ENCODE assay signal across 8 mouse cellular contexts in the genomic region with DNA sequence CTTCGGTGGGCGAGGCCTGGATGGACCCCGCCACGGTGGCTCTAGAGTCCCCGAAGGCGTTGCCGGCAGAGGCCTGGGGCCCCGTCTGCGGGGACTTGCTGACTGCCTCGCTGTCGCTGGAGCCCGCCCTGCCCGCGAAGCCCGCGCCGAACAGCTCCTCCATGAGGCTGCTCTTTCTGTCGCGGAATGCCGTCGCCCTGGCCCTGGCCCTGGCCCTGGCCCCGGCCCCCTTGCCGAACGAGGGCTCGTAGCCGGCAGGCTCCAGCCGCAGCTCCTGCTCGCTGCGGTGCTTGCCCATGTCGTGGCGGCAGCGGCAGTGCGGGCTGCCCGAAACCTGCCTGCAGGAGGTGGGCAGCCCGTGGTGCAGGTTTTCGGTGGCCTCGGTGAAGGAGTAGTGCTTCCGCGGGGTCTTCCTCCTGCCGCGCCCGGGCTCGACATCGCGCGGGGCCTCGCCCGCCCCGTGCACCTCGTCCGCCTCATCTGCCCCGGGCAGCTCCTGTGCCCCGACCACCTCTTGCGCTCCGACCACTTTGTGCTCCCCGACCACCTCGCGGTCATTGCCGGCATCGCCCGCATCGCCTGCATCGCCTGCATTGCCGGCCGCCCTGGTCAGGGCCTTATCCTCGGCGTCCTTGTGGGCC. TPM values are rescaled to one million over a fixed set of nuclear protein-coding genes. Genes with fewer than 3 reads are reported as not detected.
DNase-seq lines count a peak whose midpoint lies in the region; ATAC-seq and TF ChIP-seq lines count a peak whose summit lies in the region.

No protein-coding gene starts in this region.

- no peaks in the 10 kb centered on the region for H3K36me3 ChIP-seq in liver, adult 2 months (ENCODE audit: control insufficient read depth, insufficient read depth, low read length)
- H3K36me3 ChIP-seq in midbrain, embryonic 16.5 days (ENCODE audit: control insufficient read depth, insufficient read depth, low read length), result peaks cover 10% of the 10 kb centered on the region; the same call in 1 of the 2 replicates
- peaks cover 4% of the 10 kb centered on the region; the same call in 1 of the 2 replicates for H3K36me3 ChIP-seq in stomach, embryonic 14.5 days (ENCODE audit: control insufficient read depth, insufficient read depth, low read length)

- peak overlapping the region; percentile 77 for H3K9ac ChIP-seq in liver, adult 2 months (ENCODE audit: low read depth, low read length)
- peak overlapping the region; percentile 90 for H3K9ac ChIP-seq in midbrain, embryonic 16.5 days (ENCODE audit: low read depth, low read length)
- peak overlapping the region; percentile 89 for H3K9ac ChIP-seq in stomach, embryonic 14.5 days (replicated peaks; ENCODE audit: low read depth, low read length)

- TF ChIP-seq POLR2A in cortical plate, adult 2 months (IDR thresholded peaks at IDR 0.05; ENCODE audit: extremely low read depth, insufficient read depth, low read length), result no peak
- TF ChIP-seq POLR2A in liver, adult 2 months (IDR thresholded peaks at IDR 0.05; ENCODE audit: extremely low read depth, insufficient read depth, low read length), result no peak

- no peaks in the 10 kb centered on the region for H3K79me2 ChIP-seq in liver, adult 2 months (ENCODE audit: control insufficient read depth, insufficient read depth, low read length)

- peak; percentile 35 for DNase-seq in layer of hippocampus, adult 11-12 months (ENCODE audit: low spot score)
- DNase-seq in layer of hippocampus, adult 9-10 months (ENCODE audit: low spot score), result no peak
- peak; percentile 69 to 79 for DNase-seq in gastrocnemius, postnatal 4 days (ENCODE audit: low spot score in 2 of 2)
- no peak for DNase-seq in liver, adult 2 months (ENCODE audit: extremely low read depth, low read depth, low spot score)

- 5% methylated on average over 67 of the region's 67 CpGs for WGBS in liver, adult 2 months
- WGBS in midbrain, embryonic 16.5 days, result under 1% methylated on average over 65 of the region's 67 CpGs
- WGBS in stomach, embryonic 14.5 days, result under 1% methylated on average over 63 of the region's 67 CpGs

- H3K4me1 ChIP-seq in cortical plate, adult 2 months (ENCODE audit: control insufficient read depth, insufficient read depth, low read length), result peaks cover 5% of the 10 kb centered on the region
- H3K4me1 ChIP-seq in liver, adult 2 months (ENCODE audit: control insufficient read depth, insufficient read depth, low read length), result no peaks in the 10 kb centered on the region
- H3K4me1 ChIP-seq in midbrain, embryonic 16.5 days (ENCODE audit: control insufficient read depth, insufficient read depth, low read length), result peaks cover 10% of the 10 kb centered on the region
- H3K4me1 ChIP-seq in stomach, embryonic 14.5 days (ENCODE audit: control insufficient read depth, insufficient read depth, low read length), result peaks cover 9% of the 10 kb centered on the region; the same call in 1 of the 2 replicates

- H3K27ac ChIP-seq in cortical plate, adult 2 months (ENCODE audit: insufficient read depth, low read length), result 0 out of 2 replicates have a peak overlapping the region, but pooled peaks have one; percentile 16
- no peak overlapping the region for H3K27ac ChIP-seq in liver, adult 2 months (replicated peaks; ENCODE audit: insufficient read depth, low read depth, low read length)
- H3K27ac ChIP-seq in midbrain, embryonic 16.5 days (ENCODE audit: low read length), result peak overlapping the region; percentile 81
- peak overlapping the region; percentile 69; the same call in 1 of the 2 replicates for H3K27ac ChIP-seq in stomach, embryonic 14.5 days (ENCODE audit: low read length)

- peak overlapping the region; percentile 96 for H3K4me2 ChIP-seq in midbrain, embryonic 16.5 days (ENCODE audit: low read length)
- H3K4me2 ChIP-seq in stomach, embryonic 14.5 days (replicated peaks; ENCODE audit: low read depth, low read length), result peak overlapping the region; percentile 96

- peaks cover 3% of the 10 kb centered on the region; the same call in 1 of the 2 replicates for H3K27me3 ChIP-seq in liver, adult 2 months (ENCODE audit: control insufficient read depth, insufficient read depth, low read length)
- no peaks in the 10 kb centered on the region for H3K27me3 ChIP-seq in midbrain, embryonic 16.5 days (ENCODE audit: control insufficient read depth, insufficient read depth, low read depth, low read length)
- no peaks in the 10 kb centered on the region for H3K27me3 ChIP-seq in stomach, embryonic 14.5 days (ENCODE audit: control insufficient read depth, insufficient read depth, low read length)

- no peaks in the 10 kb centered on the region for H3K9me3 ChIP-seq in midbrain, embryonic 16.5 days (replicated peaks; ENCODE audit: control insufficient read depth, low read length, poor library complexity, severe bottlenecking)
- no peaks in the 10 kb centered on the region for H3K9me3 ChIP-seq in stomach, embryonic 14.5 days (ENCODE audit: control insufficient read depth, low read depth, low read length)

- peak overlapping the region; percentile 7; the same call in 1 of the 2 replicates for H3K4me3 ChIP-seq in cortical plate, adult 2 months (ENCODE audit: insufficient read depth, low read length)
- H3K4me3 ChIP-seq in liver, adult 2 months (ENCODE audit: insufficient read depth, low read depth, low read length), result peak overlapping the region; percentile 54; the same call in 1 of the 2 replicates
- H3K4me3 ChIP-seq in midbrain, embryonic 16.5 days (ENCODE audit: low read depth, low read length), result peak overlapping the region; percentile 50
- H3K4me3 ChIP-seq in stomach, embryonic 14.5 days (ENCODE audit: low read depth, low read length), result peak overlapping the region; percentile 49

- ATAC-seq in inflammation-experienced regulatory T-cells, adult 6 months, result peak; percentile 50
- peak; percentile 86 for ATAC-seq in midbrain, embryonic 16.5 days
- peak; percentile 73 for ATAC-seq in stomach, embryonic 14.5 days (ENCODE audit: insufficient number of reproducible peaks, insufficient read depth, low FRiP score, low read depth)

- no peak for TF ChIP-seq CTCF in cortical plate, adult 2 months (IDR thresholded peaks at IDR 0.05; ENCODE audit: extremely low read depth, insufficient read depth, low read length)
- TF ChIP-seq CTCF in liver, adult 2 months (IDR thresholded peaks at IDR 0.05; ENCODE audit: low read depth, low read length), result peak; percentile 29; the same call in 1 of the 2 replicates

RNA-seq across cellular contexts. Expression of a gene that starts 14.0 kb away (rescaled TPM):
- polyA plus RNA-seq in cortical plate, adult 2 months (2012; rRNA removed), result 79.6 and 93.2 TPM in 2 replicates
- 10 to 100 TPM; 14.0 to 18.1 TPM for total RNA-seq in gastrocnemius, postnatal 4 days (2021)
- 10 to 100 TPM; 11.3 to 23.6 (median 18.2) TPM for polyA plus RNA-seq in inflammation-experienced regulatory T-cells, adult 6 months (2017; shearing (Covaris generic))
- total RNA-seq in liver, adult 2 months (2014; rRNA removed), result 4.6 and 7.4 TPM in 2 replicates
- 14.0 and 17.5 TPM in 2 replicates for polyA plus RNA-seq in liver, adult 2 months (2012; rRNA removed)
- 242 and 245 TPM in 2 replicates for polyA plus RNA-seq in midbrain, embryonic 16.5 days (2015; fragmentation: Nextera tagmentation; extraction: Ambion mirVana)
- 77.1 and 77.2 TPM in 2 replicates for polyA plus RNA-seq in stomach, embryonic 14.5 days (2014; fragmentation: Nextera tagmentation; extraction: Ambion mirVana)

RNA-seq across cellular contexts. Expression of a gene that starts 31.7 kb away (rescaled TPM):
- polyA plus RNA-seq in cortical plate, adult 2 months (2012; rRNA removed), result 70.3 and 75.2 TPM in 2 replicates
- total RNA-seq in gastrocnemius, postnatal 4 days (2021), result 100 to 1,000 TPM; 172 to 185 TPM
- polyA plus RNA-seq in inflammation-experienced regulatory T-cells, adult 6 months (2017; shearing (Covaris generic)), result 10 to 100 TPM; 57.3 to 89.3 (median 57.4) TPM
- 43.9 and 48.3 TPM in 2 replicates for total RNA-seq in liver, adult 2 months (2014; rRNA removed)
- polyA plus RNA-seq in liver, adult 2 months (2012; rRNA removed), result 11.4 and 15.0 TPM in 2 replicates
- polyA plus RNA-seq in midbrain, embryonic 16.5 days (2015; fragmentation: Nextera tagmentation; extraction: Ambion mirVana), result 304 and 377 TPM in 2 replicates
- polyA plus RNA-seq in stomach, embryonic 14.5 days (2014; fragmentation: Nextera tagmentation; extraction: Ambion mirVana), result 589 and 679 TPM in 2 replicates

RNA-seq across cellular contexts. Expression of a gene that starts 32.9 kb away (rescaled TPM):
- 3.2 and 3.5 TPM in 2 replicates for polyA plus RNA-seq in cortical plate, adult 2 months (2012; rRNA removed)
- 1 to 10 TPM; 1.6 to 2.0 TPM for total RNA-seq in gastrocnemius, postnatal 4 days (2021)
- polyA plus RNA-seq in inflammation-experienced regulatory T-cells, adult 6 months (2017; shearing (Covaris generic)), result not detected
- 0.07 and 0.09 TPM in 2 replicates for total RNA-seq in liver, adult 2 months (2014; rRNA removed)
- not detected in 2 replicates for polyA plus RNA-seq in liver, adult 2 months (2012; rRNA removed)
- 1.7 and 2.4 TPM in 2 replicates for polyA plus RNA-seq in midbrain, embryonic 16.5 days (2015; fragmentation: Nextera tagmentation; extraction: Ambion mirVana)
- polyA plus RNA-seq in stomach, embryonic 14.5 days (2014; fragmentation: Nextera tagmentation; extraction: Ambion mirVana), result 1.4 and 1.6 TPM in 2 replicates

RNA-seq across cellular contexts. Expression of a gene that starts 41.0 kb away (rescaled TPM):
- 2.5 and 5.2 TPM in 2 replicates for polyA plus RNA-seq in cortical plate, adult 2 months (2012; rRNA removed)
- total RNA-seq in gastrocnemius, postnatal 4 days (2021), result 100 to 1,000 TPM; 439 to 518 TPM
- polyA plus RNA-seq in inflammation-experienced regulatory T-cells, adult 6 months (2017; shearing (Covaris generic)), result not detected
- total RNA-seq in liver, adult 2 months (2014; rRNA removed), result 0.55 and 0.60 TPM in 2 replicates
- polyA plus RNA-seq in liver, adult 2 months (2012; rRNA removed), result 0.36 TPM in 1 of 2 replicates, not detected in the other
- 1.5 and 2.3 TPM in 2 replicates for polyA plus RNA-seq in midbrain, embryonic 16.5 days (2015; fragmentation: Nextera tagmentation; extraction: Ambion mirVana)
- 29.7 TPM in 2 replicates for polyA plus RNA-seq in stomach, embryonic 14.5 days (2014; fragmentation: Nextera tagmentation; extraction: Ambion mirVana)

Comparison
In these comparisons a context has a peak if more than half of its experiments do, and no peak if none do; other contexts are left out.
1. DNase-seq: peak in layer of hippocampus, adult 11-12 months (single experiment) and gastrocnemius, postnatal 4 days (2 of 2); none in layer of hippocampus, adult 9-10 months (single experiment) and liver, adult 2 months (single experiment).
2. Peak in every context shown above with its lines, with median percentiles within 50 percentile points of each other: H3K4me3 ChIP-seq, ATAC-seq and H3K9ac ChIP-seq.